Mouse (Mus musculus) adrenal gland (tissue): ENCODE data around the gene Nfyb.

ENCODE experiments used
- intact Hi-C: fragments of 180-260 bp; cut with DNase I; formaldehyde crosslinking; loops from one replicate; pipeline ENCODE4 v1.15.1; 2025

Nfyb gene

GRCm38 (mm10) chr10:82746988-82747850 lies 16.7 kb downstream of the Nfyb start:
- intact Hi-C loops: no loop called here

GRCm38 (mm10) chr10:82745301-82745700 lies 18.6 kb downstream of the Nfyb start:
- intact Hi-C loops: no loop called here

- intact Hi-C loops: loop anchor here (5.0 kb wide), 1 partner anchor 87 kb away; no protein-coding TSS in a partner anchor
Measured at GRCm38 (mm10) chr10:82744296-82744695, 19.6 kb downstream of the Nfyb start.

GRCm38 (mm10) chr10:82742578-82742977 lies 21.4 kb downstream of the Nfyb start:
- intact Hi-C loops: loop anchor here (5.0 kb wide), 1 partner anchor 85 kb away; no protein-coding TSS in a partner anchor

- intact Hi-C loops: loop anchor here (5.0 kb wide), 1 partner anchor 85 kb away; no protein-coding TSS in a partner anchor
Measured at GRCm38 (mm10) chr10:82741876-82742275, 22.1 kb downstream of the Nfyb start.

GRCm38 (mm10) chr10:82741354-82741753 lies 22.6 kb downstream of the Nfyb start:
- intact Hi-C loops: loop anchor here (5.0 kb wide), 1 partner anchor 84 kb away; no protein-coding TSS in a partner anchor

- intact Hi-C loops: no loop called here
Measured at GRCm38 (mm10) chr10:82699296-82699941, 64.5 kb downstream of the Nfyb start.

- intact Hi-C loops: no loop called here
Measured at GRCm38 (mm10) chr10:82698712-82699261, 65.2 kb downstream of the Nfyb start.
